Mouse (Mus musculus) forebrain, embryonic 11.5 days (tissue): Measurements from ENCODE around the gene Gm26897. TPM values are rescaled to one million over a fixed set of nuclear protein-coding genes. Genes with fewer than 3 reads are reported as not detected.
A peak's percentile ranks its signal among the peaks of the same experiment; 100 is the strongest.

Experiments
- ATAC-seq: fragments of 200-750 bp; cut with Nextera tagmentation; replicated peaks from 2 replicates; pipeline ENCODE4 v1.8.0; 2017; ENCODE audit warnings: moderate TSS enrichment; ENCODE audit not compliant: low FRiP score
- DNase-seq: peaks from one replicate; pipeline ENCODE4 v3.0.0-alpha.2; 2017; ENCODE audit warnings: low spot score
- H3K27ac ChIP-seq: fragments of 300-500 bp; sonication (generic); 2 replicates; pipeline ENCODE4 v1.5.1; 2014; ENCODE audit warnings: low read depth, low read length
- H3K27me3 ChIP-seq: fragments of 300-500 bp; sonication (generic); 2 replicates; pipeline ENCODE4 v1.6.1; 2014; ENCODE audit warnings: mild to moderate bottlenecking, low read length, mixed read lengths; ENCODE audit not compliant: control insufficient read depth, insufficient read depth
- H3K36me3 ChIP-seq: fragments of 300-500 bp; sonication (generic); 2 replicates; pipeline ENCODE4 v1.6.1; 2014; ENCODE audit warnings: mild to moderate bottlenecking, low read length, moderate library complexity, mixed read lengths; ENCODE audit not compliant: control insufficient read depth, insufficient read depth
- H3K4me1 ChIP-seq: fragments of 300-500 bp; sonication (generic); replicated peaks from 2 replicates; pipeline ENCODE4 v1.6.1; 2014; ENCODE audit warnings: low read length, mixed read lengths; ENCODE audit not compliant: control insufficient read depth, insufficient read depth
- H3K4me2 ChIP-seq: fragments of 300-500 bp; sonication (generic); 2 replicates; pipeline ENCODE4 v1.6.1; 2014; ENCODE audit warnings: low read depth, mild to moderate bottlenecking, low read length, moderate library complexity, mixed read lengths; ENCODE audit not compliant: severe bottlenecking
- H3K4me3 ChIP-seq: fragments of 300-500 bp; sonication (generic); 2 replicates; pipeline ENCODE4 v1.5.1; 2014; ENCODE audit warnings: low read depth, low read length
- H3K9ac ChIP-seq: fragments of 300-500 bp; sonication (generic); 2 replicates; pipeline ENCODE4 v1.6.1; 2014; ENCODE audit warnings: low read length
- H3K9me3 ChIP-seq: fragments of 300-500 bp; sonication (generic); 2 replicates; pipeline ENCODE4 v1.6.1; 2016; ENCODE audit warnings: low read length, mixed read lengths; ENCODE audit not compliant: control insufficient read depth
- WGBS: fragments of 180-500 bp; shearing (Covaris S2); extraction: QIAGEN DNeasy Blood & Tissue Kit; methylation state at CpG from one replicate; pipeline ENCODE4 v1.1.7; 2014; 5-methylcytosine and 5-hydroxymethylcytosine counted together
- polyA plus RNA-seq: library from polyadenylated mRNA; unstranded; fragments of >200 nt; fragmentation: Nextera tagmentation; extraction: Ambion mirVana; gene quantifications from 2 replicates; pipeline ENCODE4 v1.2.1, GENCODE M21; 2014

The Gm26897 gene
- polyA plus RNA-seq, 1 experiment from 2014 or later, result not detected

DNA sequence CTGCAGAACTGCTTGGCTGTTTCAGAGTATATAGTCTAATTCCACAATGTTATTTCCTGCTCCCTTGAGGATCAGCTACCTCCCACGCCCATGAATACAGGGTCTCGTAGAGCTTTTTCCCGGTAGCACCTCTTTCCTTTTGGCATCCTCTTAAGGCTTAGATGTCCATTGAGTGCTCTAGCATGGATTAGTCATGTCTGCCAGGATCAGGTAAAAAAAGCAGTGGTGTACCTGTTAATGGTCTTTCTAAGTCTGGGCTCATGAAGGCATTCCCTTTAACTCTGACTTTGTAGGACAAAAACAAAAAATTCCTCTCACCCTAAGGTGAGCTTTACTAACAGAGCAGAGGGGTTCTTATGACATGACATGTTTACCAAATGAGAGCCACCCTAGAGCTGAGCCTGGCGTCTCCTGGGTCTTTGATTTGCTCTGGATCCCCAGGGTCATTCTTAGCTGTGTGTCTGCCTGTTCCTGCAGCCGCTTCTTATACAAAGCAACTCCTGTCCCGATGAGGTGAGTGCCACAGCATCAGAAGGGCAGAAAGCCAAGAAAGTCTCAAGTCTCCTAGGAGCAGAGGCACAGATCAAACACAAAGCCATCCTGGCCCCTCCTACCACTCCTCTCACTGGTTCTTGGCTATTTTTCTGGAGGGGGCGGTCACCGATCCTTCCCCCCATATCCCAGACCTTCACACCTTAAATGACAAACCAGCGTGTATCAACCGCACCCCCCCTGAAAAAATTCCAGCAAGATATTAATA is 27.2 kb downstream of the Gm26897 start:
- Histone ChIP-seq H3K4me1 (peaks cover 20% of the 10 kb centered on the region), H3K9ac (peak overlapping the region; percentile 51), H3K27ac (peak overlapping the region; percentile 80), H3K4me3 (peak overlapping the region; percentile 23), H3K9me3 (no peaks in the 10 kb centered on the region), H3K4me2 (peak overlapping the region; percentile 54), H3K36me3 (no peaks in the 10 kb centered on the region), H3K27me3 (no peaks in the 10 kb centered on the region)
- WGBS, result 23% methylated on average over 10 of the region's 10 CpGs
- DNase-seq (peak; percentile 57), ATAC-seq (peak; percentile 34; the same call in 1 of the 2 replicates)

DNA sequence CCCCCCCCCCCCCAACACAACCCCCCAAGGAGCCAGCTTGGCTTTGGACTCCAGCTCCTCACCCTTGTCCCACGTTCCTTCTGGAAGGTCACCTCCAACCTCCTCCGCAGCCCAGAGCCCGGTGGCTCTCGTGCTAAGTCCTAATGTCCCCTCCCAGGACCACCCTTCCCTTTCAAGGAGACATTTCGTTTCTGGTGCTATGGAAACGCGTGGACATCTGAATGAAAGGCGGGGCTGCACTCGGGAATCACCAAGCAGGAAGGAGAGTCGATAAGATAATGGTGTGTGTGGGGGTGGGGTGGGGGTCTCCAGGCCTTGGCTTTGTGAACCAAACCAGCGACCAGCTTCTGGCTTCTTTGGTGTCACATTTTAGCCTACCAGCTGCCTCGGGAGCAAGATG is 27.9 kb downstream of the Gm26897 start:
- H3K9me3 ChIP-seq, result no peaks in the 10 kb centered on the region
- H3K27me3 ChIP-seq, result no peaks in the 10 kb centered on the region
- H3K36me3 ChIP-seq, result no peaks in the 10 kb centered on the region
- DNase-seq (peak; percentile 82), ATAC-seq (peak; percentile 73)
- H3K4me3 ChIP-seq, result peak overlapping the region; percentile 23
- H3K27ac ChIP-seq, result peak overlapping the region; percentile 80
- H3K9ac ChIP-seq, result peak overlapping the region; percentile 51; the same call in 1 of the 2 replicates
- 0% methylated on average over 12 of the region's 12 CpGs for WGBS
- peak overlapping the region; percentile 54 for H3K4me2 ChIP-seq
- peaks cover 19% of the 10 kb centered on the region for H3K4me1 ChIP-seq

DNA sequence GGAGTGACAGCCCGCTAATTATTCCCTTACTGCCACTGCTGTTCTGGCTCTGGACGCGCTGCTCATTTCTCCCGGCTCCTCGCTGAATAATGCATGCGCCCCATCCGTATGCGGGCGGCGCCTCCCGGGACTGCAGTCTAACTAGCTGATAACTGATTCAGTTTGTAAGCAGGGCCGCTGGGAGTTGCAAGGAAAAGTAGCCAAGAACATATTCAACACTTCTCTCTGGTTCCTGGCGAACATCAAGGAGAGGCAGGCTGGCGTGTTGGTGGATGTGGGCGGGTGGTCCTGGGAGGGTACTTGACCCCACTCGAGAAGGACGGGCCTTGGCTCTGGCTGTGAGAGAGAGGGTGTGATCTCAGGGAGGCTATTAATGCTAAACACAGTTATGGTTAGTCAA is 28.4 kb downstream of the Gm26897 start:
- Histone ChIP-seq H3K4me3 (no peak overlapping the region), H3K27ac (peak overlapping the region; percentile 80), H3K9ac (no peak overlapping the region; the same call in 1 of the 2 replicates), H3K27me3 (no peaks in the 10 kb centered on the region), H3K9me3 (no peaks in the 10 kb centered on the region), H3K4me2 (peak overlapping the region; percentile 54), H3K36me3 (no peaks in the 10 kb centered on the region), H3K4me1 (peaks cover 19% of the 10 kb centered on the region)
- ATAC-seq (peak; percentile 77), DNase-seq (peak; percentile 84)
- WGBS, result 4% methylated on average over 17 of the region's 17 CpGs

DNA sequence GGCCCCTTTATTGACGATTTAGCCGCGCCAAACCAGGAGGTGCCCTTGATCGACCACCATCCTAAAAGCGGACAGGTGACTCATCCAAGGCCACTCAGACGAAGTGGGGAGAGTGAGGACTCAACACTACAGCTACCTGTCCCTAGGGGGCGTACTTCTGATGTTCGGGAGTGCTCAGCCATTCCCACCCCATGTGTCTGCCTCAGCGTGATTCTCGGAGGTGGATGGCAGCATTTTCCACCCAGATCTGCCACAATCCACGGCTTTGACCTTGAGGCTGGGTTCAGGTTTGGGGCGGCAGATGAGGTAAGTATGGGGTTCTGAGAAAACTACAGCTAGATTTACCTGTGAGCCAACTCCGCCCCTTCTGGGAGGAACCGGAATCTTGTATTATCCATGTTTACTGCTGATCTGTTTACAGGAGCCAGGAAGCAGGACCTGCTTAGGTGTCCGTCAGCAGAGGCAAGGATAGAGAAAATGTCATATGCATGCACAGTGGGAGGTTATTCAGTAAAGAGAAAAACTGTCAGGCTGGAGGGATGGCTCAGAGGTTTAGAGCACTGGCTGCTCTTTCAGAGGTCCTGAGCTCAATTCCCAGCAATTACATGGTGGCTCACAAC is 32.1 kb downstream of the Gm26897 start:
- Histone ChIP-seq H3K9me3 (no peaks in the 10 kb centered on the region), H3K27ac (no peak overlapping the region), H3K4me2 (no peak overlapping the region), H3K4me3 (no peak overlapping the region), H3K27me3 (no peaks in the 10 kb centered on the region), H3K36me3 (no peaks in the 10 kb centered on the region), H3K9ac (no peak overlapping the region), H3K4me1 (peaks cover 26% of the 10 kb centered on the region)
- 78% methylated on average over 15 of the region's 15 CpGs for WGBS
- DNase-seq (no peak), ATAC-seq (no peak)

DNA sequence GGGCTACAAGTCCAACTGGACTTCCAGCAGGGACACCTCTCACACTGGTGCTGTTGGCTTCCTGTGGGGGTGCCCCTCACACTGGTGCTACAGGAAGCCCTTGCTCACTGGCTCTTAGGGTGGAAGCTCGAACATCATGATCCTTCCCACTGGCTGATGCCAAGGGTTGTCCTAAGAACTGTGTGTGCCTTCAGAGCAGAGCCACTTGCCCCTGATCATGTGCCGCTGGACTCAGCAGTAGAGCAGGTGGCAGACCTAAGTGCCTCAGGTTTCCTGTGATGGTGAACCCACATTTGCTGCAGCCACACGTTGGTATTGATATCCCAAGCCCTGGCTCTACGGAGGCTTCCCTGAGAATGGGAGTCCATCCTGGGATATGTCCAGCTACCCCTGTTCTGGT is 33.0 kb downstream of the Gm26897 start:
- no peaks in the 10 kb centered on the region for H3K27me3 ChIP-seq
- no peak overlapping the region for H3K4me2 ChIP-seq
- H3K4me1 ChIP-seq, result peaks cover 28% of the 10 kb centered on the region
- no peaks in the 10 kb centered on the region for H3K9me3 ChIP-seq
- H3K9ac ChIP-seq, result no peak overlapping the region
- H3K27ac ChIP-seq, result no peak overlapping the region
- ATAC-seq, result no peak
- no peak overlapping the region for H3K4me3 ChIP-seq
- H3K36me3 ChIP-seq, result no peaks in the 10 kb centered on the region
- 86% methylated on average over 4 of the region's 4 CpGs for WGBS
- DNase-seq, result no peak

DNA sequence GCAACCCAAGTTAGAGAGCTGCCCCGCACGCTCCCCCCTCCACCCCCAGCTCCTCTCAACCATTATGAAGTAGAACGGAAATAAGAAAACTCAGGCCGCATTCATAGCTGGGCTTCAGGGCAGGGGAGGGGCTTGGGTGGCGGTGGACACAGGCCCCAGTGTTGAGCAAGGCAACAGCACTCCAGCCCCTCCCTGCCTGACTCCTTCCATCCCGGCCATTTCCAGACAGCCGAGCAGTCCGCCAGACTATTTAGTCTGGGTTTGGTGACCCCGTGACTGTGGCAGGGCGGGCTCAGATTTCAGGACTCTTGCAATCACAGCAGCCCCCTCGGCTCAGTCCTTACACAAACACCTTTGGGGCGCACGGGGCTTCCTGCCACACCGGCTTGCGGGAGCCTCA is 36.5 kb downstream of the Gm26897 start:
- Histone ChIP-seq H3K9ac (peak overlapping the region; percentile 41), H3K4me3 (no peak overlapping the region), H3K36me3 (no peaks in the 10 kb centered on the region), H3K4me2 (peak overlapping the region; percentile 31; the same call in 1 of the 2 replicates), H3K27me3 (no peaks in the 10 kb centered on the region), H3K9me3 (no peaks in the 10 kb centered on the region), H3K4me1 (peaks cover 33% of the 10 kb centered on the region), H3K27ac (peak overlapping the region; percentile 68)
- DNase-seq, result peak; percentile 80
- WGBS, result 8% methylated on average over 15 of the region's 15 CpGs
- peak; percentile 63 for ATAC-seq

DNA sequence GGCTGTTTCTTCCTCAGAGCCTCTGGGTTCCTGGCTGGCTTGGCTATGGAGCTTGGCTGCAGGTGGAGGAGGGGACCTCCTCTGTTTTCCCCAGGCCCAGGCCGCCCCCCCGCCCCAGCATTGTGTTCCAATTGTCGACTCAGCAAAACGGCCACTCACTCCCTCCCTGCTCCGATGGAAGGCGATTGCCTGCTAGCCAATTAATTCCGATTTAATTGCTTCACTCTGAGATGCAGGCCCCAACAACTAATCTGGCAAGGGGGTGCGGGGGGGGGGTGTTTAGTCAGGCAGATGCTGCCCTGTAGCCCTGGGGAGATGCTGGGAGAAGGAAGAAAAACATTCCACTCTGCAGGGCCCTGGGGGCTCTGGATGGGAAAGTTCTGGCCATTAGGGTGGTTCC is 38.4 kb downstream of the Gm26897 start:
- ATAC-seq, result peak; percentile 75
- H3K9ac ChIP-seq, result no peak overlapping the region
- no peak overlapping the region for H3K4me3 ChIP-seq
- H3K27ac ChIP-seq, result peak overlapping the region; percentile 81
- no peaks in the 10 kb centered on the region for H3K27me3 ChIP-seq
- DNase-seq, result peak; percentile 89
- H3K9me3 ChIP-seq, result no peaks in the 10 kb centered on the region
- H3K4me1 ChIP-seq, result peaks cover 33% of the 10 kb centered on the region
- H3K36me3 ChIP-seq, result no peaks in the 10 kb centered on the region
- no peak overlapping the region for H3K4me2 ChIP-seq
- WGBS, result 9% methylated on average over 8 of the region's 8 CpGs

DNA sequence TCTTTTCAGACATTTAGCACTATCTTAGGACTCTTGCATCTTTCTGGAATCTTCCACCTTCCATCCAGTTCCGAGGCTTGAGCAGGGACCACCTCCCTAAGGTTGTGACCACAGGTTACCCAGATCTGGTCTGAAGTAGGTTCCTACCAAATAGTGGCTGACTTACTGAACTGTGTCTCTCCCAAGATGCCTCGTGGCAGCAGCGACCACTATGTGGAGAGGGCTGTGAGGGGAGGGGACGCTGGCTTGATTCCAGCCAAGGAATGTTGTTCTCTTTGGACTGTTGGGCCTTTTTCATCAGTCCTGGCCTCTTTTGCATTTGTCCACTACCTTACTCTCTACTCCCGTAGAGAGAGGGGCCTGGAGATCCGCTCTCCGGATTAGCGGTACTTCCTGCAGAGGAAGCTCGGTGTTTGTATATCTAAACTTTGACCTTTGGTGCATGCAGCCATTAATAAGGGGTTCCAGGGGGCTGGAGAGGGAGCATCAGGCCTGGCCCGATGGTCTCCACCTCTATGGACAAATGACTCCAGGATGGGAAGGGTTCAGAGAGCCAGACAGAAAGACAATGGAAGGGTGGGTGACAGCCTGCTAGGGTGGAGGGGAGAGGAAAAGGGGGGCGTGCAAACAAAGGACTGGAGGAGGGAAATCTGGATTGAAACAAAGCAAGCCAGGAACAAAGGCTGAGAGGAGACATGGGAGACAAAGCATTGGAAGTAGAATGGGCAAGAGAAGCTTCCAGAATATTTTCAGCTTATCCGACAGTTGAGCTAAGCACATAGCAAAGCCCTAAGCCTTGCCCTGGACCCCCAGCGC is 39.1 kb downstream of the Gm26897 start:
- H3K4me2 ChIP-seq, result no peak overlapping the region
- WGBS, result 21% methylated on average over 13 of the region's 13 CpGs
- no peaks in the 10 kb centered on the region for H3K27me3 ChIP-seq
- DNase-seq (peak; percentile 66), ATAC-seq (peak; percentile 55)
- peak overlapping the region; percentile 81 for H3K27ac ChIP-seq
- no peak overlapping the region for H3K9ac ChIP-seq
- no peaks in the 10 kb centered on the region for H3K9me3 ChIP-seq
- no peaks in the 10 kb centered on the region for H3K36me3 ChIP-seq
- H3K4me3 ChIP-seq, result no peak overlapping the region
- H3K4me1 ChIP-seq, result peaks cover 33% of the 10 kb centered on the region
